Mouse (Mus musculus) lung, postnatal 0 days (tissue): ENCODE measurements at regions not wholly inside any gene's neighbourhood (a gene's known extent, or its start where the extent isn't known, plus 50 kb on each side); places are given as distances from the start of the nearest gene placed in this dataset.

ENCODE experiments used
- CTCF ChIP-seq: IDR thresholded peaks from 2 replicates; pipeline ENCODE4 v1.5.1; 2016; ENCODE audit warnings: antibody characterized with exemption, mild to moderate bottlenecking
- EP300 ChIP-seq: IDR thresholded peaks from 2 replicates; pipeline ENCODE4 v1.6.1; 2016; ENCODE audit warnings: antibody characterized with exemption, mild to moderate bottlenecking, control low read depth

DNA sequence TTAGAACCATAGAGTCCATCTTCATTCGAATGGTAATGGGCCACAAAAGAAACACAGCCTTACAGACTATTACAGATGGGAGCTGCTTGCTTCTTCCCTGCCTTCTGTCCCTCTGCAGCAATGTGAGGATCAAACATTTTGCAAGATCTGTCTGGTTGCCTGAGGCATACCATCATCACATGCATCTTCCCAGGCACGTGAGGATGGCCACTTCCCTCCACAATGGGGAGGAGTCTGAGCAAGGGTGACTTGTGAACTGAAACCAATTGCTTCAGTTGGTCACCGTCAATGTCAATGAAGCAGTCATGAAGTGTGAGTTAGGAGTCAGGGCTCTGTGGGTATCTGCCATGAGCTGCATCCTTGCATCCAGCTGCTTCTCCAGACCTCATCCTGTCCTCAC, 123.5 kb downstream of the Gm826 start:
- no peak for TF ChIP-seq CTCF
- TF ChIP-seq EP300: no peak
